Mouse (Mus musculus) intestine, postnatal 0 days (tissue): ENCODE measurements around the gene Tepsin. TPM values are rescaled to one million over a fixed set of nuclear protein-coding genes. Genes with fewer than 3 reads are reported as not detected.

ENCODE experiments used
- ATAC-seq: fragments of 200-750 bp; cut with Nextera tagmentation; 2 replicates; pipeline ENCODE4 v1.8.0; 2017; ENCODE audit warnings: mild to moderate bottlenecking, moderate TSS enrichment, moderate library complexity
- H3K27ac ChIP-seq: fragments of 300-500 bp; sonication (generic); 2 replicates; pipeline ENCODE4 v1.5.1; 2014; ENCODE audit warnings: mild to moderate bottlenecking, low read depth, low read length, moderate library complexity
- H3K27me3 ChIP-seq: fragments of 300-500 bp; sonication (generic); replicated peaks from 2 replicates; pipeline ENCODE4 v1.6.1; 2014; ENCODE audit warnings: low read length, mixed read lengths; ENCODE audit not compliant: control insufficient read depth, insufficient read depth
- H3K36me3 ChIP-seq: fragments of 300-500 bp; sonication (generic); 2 replicates; pipeline ENCODE4 v1.6.1; 2014; ENCODE audit warnings: mild to moderate bottlenecking, moderate library complexity; ENCODE audit not compliant: control insufficient read depth, insufficient read depth
- H3K4me1 ChIP-seq: fragments of 300-500 bp; sonication (generic); replicated peaks from 2 replicates; pipeline ENCODE4 v1.6.1; 2014; ENCODE audit warnings: antibody characterized with exemption, low read length, mixed read lengths; ENCODE audit not compliant: control insufficient read depth, insufficient read depth
- H3K4me2 ChIP-seq: fragments of 300-500 bp; sonication (generic); replicated peaks from 2 replicates; pipeline ENCODE4 v1.6.1; 2014; ENCODE audit warnings: low read depth, mild to moderate bottlenecking, moderate library complexity
- H3K4me3 ChIP-seq: fragments of 300-500 bp; sonication (generic); 2 replicates; pipeline ENCODE4 v1.5.1; 2014; ENCODE audit warnings: low read depth, low read length
- H3K9ac ChIP-seq: fragments of 300-500 bp; sonication (generic); 2 replicates; pipeline ENCODE4 v1.6.1; 2014; ENCODE audit warnings: mild to moderate bottlenecking, low read depth, low read length
- H3K9me3 ChIP-seq: fragments of 300-500 bp; sonication (generic); 2 replicates; pipeline ENCODE4 v1.6.1; 2016; ENCODE audit warnings: mixed run types; ENCODE audit not compliant: control insufficient read depth
- CTCF ChIP-seq: sonication (generic); IDR thresholded peaks from 2 replicates; pipeline ENCODE4 v1.5.1; 2016; ENCODE audit warnings: low read depth, mild to moderate bottlenecking, control low read depth, antibody characterized with exemption, moderate library complexity
- WGBS: fragments of 180-500 bp; shearing (Covaris S2); extraction: QIAGEN DNeasy Blood & Tissue Kit; methylation state at CpG from one replicate; pipeline ENCODE4 v1.1.7; 2014; 5-methylcytosine and 5-hydroxymethylcytosine counted together
- polyA plus RNA-seq: library from polyadenylated mRNA; unstranded; fragments of >200 nt; fragmentation: Nextera tagmentation; extraction: Ambion mirVana; gene quantifications from 2 replicates; pipeline ENCODE4 v1.2.1, GENCODE M21; 2015

Gene Tepsin
- polyA plus RNA-seq, 1 experiment from 2014 or later: 13.5 TPM

- Histone ChIP-seq H3K9me3 (no peaks in the 10 kb centered on the region), H3K36me3 (peaks cover 31% of the 10 kb centered on the region; the same call in 1 of the 2 replicates), H3K9ac (no peak overlapping the region), H3K4me1 (no peaks in the 10 kb centered on the region), H3K27me3 (no peaks in the 10 kb centered on the region), H3K27ac (no peak overlapping the region), H3K4me2 (no peak overlapping the region), H3K4me3 (no peak overlapping the region)
- no peak for ATAC-seq
- TF ChIP-seq CTCF: no peak
- 84% methylated on average over 5 of the region's 5 CpGs for WGBS
Observed at GRCm38 (mm10) chr11:120063326-120063725, 35.2 kb downstream of the Tepsin start.

GRCm38 (mm10) chr11:120060634-120061033 is 37.9 kb downstream of the Tepsin start:
- WGBS: 52% methylated on average over 8 of the region's 8 CpGs
- no peak for TF ChIP-seq CTCF
- peaks cover 16% of the 10 kb centered on the region; the same call in 1 of the 2 replicates for H3K36me3 ChIP-seq
- no peak overlapping the region for H3K9ac ChIP-seq
- no peaks in the 10 kb centered on the region for H3K27me3 ChIP-seq
- no peak overlapping the region for H3K4me2 ChIP-seq
- ATAC-seq: 0 out of 2 replicates have a peak, but pooled peaks have one; percentile 4
- no peak overlapping the region for H3K4me3 ChIP-seq
- H3K4me1 ChIP-seq: no peaks in the 10 kb centered on the region
- no peaks in the 10 kb centered on the region for H3K9me3 ChIP-seq
- H3K27ac ChIP-seq: no peak overlapping the region

- Histone ChIP-seq H3K36me3 (no peaks in the 10 kb centered on the region), H3K4me3 (no peak overlapping the region), H3K4me2 (no peak overlapping the region), H3K27me3 (no peaks in the 10 kb centered on the region), H3K9me3 (no peaks in the 10 kb centered on the region), H3K4me1 (no peaks in the 10 kb centered on the region), H3K9ac (no peak overlapping the region), H3K27ac (no peak overlapping the region)
- 78% methylated on average over 12 of the region's 12 CpGs for WGBS
- no peak for TF ChIP-seq CTCF
- no peak for ATAC-seq
Observed at GRCm38 (mm10) chr11:120055953-120056732, 42.4 kb downstream of the Tepsin start.

- no peaks in the 10 kb centered on the region for H3K9me3 ChIP-seq
- H3K9ac ChIP-seq: no peak overlapping the region
- no peak for TF ChIP-seq CTCF
- no peak overlapping the region for H3K27ac ChIP-seq
- WGBS: 82% methylated on average over 4 of the region's 4 CpGs
- H3K27me3 ChIP-seq: peaks cover 1% of the 10 kb centered on the region; the same call in 1 of the 2 replicates
- no peaks in the 10 kb centered on the region for H3K36me3 ChIP-seq
- H3K4me3 ChIP-seq: no peak overlapping the region
- H3K4me2 ChIP-seq: no peak overlapping the region
- ATAC-seq: no peak
- H3K4me1 ChIP-seq: no peaks in the 10 kb centered on the region
Observed at GRCm38 (mm10) chr11:120053846-120054245, 44.7 kb downstream of the Tepsin start.

GRCm38 (mm10) chr11:120052274-120052673 is 46.3 kb downstream of the Tepsin start:
- no peak for TF ChIP-seq CTCF
- Histone ChIP-seq H3K27ac (no peak overlapping the region), H3K9me3 (no peaks in the 10 kb centered on the region), H3K4me1 (no peaks in the 10 kb centered on the region), H3K27me3 (peaks cover 17% of the 10 kb centered on the region; the same call in 1 of the 2 replicates), H3K4me3 (no peak overlapping the region), H3K9ac (no peak overlapping the region), H3K36me3 (no peaks in the 10 kb centered on the region), H3K4me2 (no peak overlapping the region)
- WGBS: 47% methylated on average over 9 of the region's 9 CpGs
- peak; percentile 19; the same call in 1 of the 2 replicates for ATAC-seq

- Histone ChIP-seq H3K4me2 (no peak overlapping the region), H3K27me3 (peaks cover 26% of the 10 kb centered on the region), H3K4me3 (no peak overlapping the region), H3K27ac (no peak overlapping the region), H3K4me1 (no peaks in the 10 kb centered on the region), H3K9me3 (no peaks in the 10 kb centered on the region), H3K36me3 (no peaks in the 10 kb centered on the region), H3K9ac (no peak overlapping the region)
- 54% methylated on average over 14 of the region's 14 CpGs for WGBS
- ATAC-seq: no peak
- no peak for TF ChIP-seq CTCF
Observed at GRCm38 (mm10) chr11:120051124-120051811, 47.3 kb downstream of the Tepsin start.
